Mouse (Mus musculus) liver, embryonic 16.5 days (tissue): ENCODE measurements at regions not wholly inside any gene's neighbourhood (a gene's known extent, or its start where the extent isn't known, plus 50 kb on each side); places are given as distances from the start of the nearest gene placed in this dataset.

Source experiments
- ATAC-seq: fragments of 200-750 bp; cut with Nextera tagmentation; 2 replicates; pipeline ENCODE4 v1.8.0; 2017; ENCODE audit warnings: low read depth, mild to moderate bottlenecking, moderate number of reproducible peaks, moderate library complexity
- H3K27ac ChIP-seq: fragments of 300-500 bp; sonication (generic); 2 replicates; pipeline ENCODE4 v1.5.1; 2014; ENCODE audit warnings: mild to moderate bottlenecking, low read length
- H3K27me3 ChIP-seq: fragments of 300-500 bp; sonication (generic); 2 replicates; pipeline ENCODE4 v1.6.1; 2014; ENCODE audit warnings: low read depth, low read length, mixed read lengths; ENCODE audit not compliant: control insufficient read depth, insufficient read depth
- H3K36me3 ChIP-seq: fragments of 300-500 bp; sonication (generic); 2 replicates; pipeline ENCODE4 v1.6.1; 2014; ENCODE audit warnings: mild to moderate bottlenecking; ENCODE audit not compliant: control insufficient read depth, insufficient read depth
- H3K4me1 ChIP-seq: fragments of 300-500 bp; sonication (generic); 2 replicates; pipeline ENCODE4 v1.6.1; 2014; ENCODE audit warnings: low read depth, low read length, mixed read lengths; ENCODE audit not compliant: control insufficient read depth
- H3K4me2 ChIP-seq: fragments of 300-500 bp; sonication (generic); 2 replicates; pipeline ENCODE4 v1.6.1; 2014; ENCODE audit warnings: low read depth, low read length, mixed read lengths
- H3K4me3 ChIP-seq: fragments of 300-500 bp; sonication (generic); 2 replicates; pipeline ENCODE4 v1.5.1; 2014; ENCODE audit warnings: low read depth, mild to moderate bottlenecking, low read length
- H3K9ac ChIP-seq: fragments of 300-500 bp; sonication (generic); 2 replicates; pipeline ENCODE4 v1.6.1; 2014; ENCODE audit warnings: low read depth, low read length
- H3K9me3 ChIP-seq: fragments of 300-500 bp; sonication (generic); replicated peaks from 2 replicates; pipeline ENCODE4 v1.6.1; 2016; ENCODE audit warnings: low read length; ENCODE audit not compliant: control insufficient read depth
- WGBS: fragments of 180-500 bp; shearing (Covaris S2); extraction: QIAGEN DNeasy Blood & Tissue Kit; methylation state at CpG from one replicate; pipeline ENCODE4 v1.1.7; 2014; ENCODE audit not compliant: insufficient replicate concordance; 5-methylcytosine and 5-hydroxymethylcytosine counted together

DNA sequence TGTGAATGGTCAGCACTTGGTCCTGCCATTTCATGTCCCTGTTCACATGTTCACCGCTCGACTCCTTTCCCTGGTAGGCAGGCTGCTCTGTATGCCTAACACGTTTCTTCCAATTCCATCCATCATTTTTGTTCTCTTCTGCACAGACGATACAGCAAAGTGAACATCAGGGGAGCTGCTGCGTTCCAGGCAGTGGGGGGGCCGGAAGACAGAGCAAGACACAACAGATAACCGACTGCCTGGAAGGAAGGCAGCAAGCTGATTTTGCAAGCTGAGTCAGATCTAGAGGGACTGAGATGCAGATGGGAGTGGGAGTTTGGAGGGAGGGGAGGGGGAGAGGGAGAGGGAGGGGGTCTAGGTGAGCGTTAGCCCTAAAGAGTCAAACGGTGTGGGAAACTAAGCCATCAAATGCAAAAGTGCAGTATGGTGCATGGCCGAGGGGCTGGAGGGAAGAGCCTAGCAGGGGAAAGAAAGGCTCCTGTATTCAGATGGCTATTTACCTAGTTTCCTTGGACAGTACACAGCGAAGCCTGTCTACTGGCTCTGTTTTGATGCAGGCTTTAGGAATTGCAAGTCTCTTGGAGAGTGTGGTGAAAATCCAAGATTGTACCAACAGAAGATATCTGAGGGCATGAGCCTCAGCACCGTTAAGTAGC lies 112.9 kb upstream of the Cdkn3 start:
- Histone ChIP-seq H3K4me1 (no peaks in the 10 kb centered on the region), H3K4me2 (no peak overlapping the region), H3K36me3 (no peaks in the 10 kb centered on the region), H3K27me3 (no peaks in the 10 kb centered on the region), H3K9me3 (no peaks in the 10 kb centered on the region), H3K9ac (no peak overlapping the region), H3K4me3 (no peak overlapping the region), H3K27ac (no peak overlapping the region)
- 57% methylated on average over 12 of the region's 12 CpGs for WGBS
- no peak for ATAC-seq

DNA sequence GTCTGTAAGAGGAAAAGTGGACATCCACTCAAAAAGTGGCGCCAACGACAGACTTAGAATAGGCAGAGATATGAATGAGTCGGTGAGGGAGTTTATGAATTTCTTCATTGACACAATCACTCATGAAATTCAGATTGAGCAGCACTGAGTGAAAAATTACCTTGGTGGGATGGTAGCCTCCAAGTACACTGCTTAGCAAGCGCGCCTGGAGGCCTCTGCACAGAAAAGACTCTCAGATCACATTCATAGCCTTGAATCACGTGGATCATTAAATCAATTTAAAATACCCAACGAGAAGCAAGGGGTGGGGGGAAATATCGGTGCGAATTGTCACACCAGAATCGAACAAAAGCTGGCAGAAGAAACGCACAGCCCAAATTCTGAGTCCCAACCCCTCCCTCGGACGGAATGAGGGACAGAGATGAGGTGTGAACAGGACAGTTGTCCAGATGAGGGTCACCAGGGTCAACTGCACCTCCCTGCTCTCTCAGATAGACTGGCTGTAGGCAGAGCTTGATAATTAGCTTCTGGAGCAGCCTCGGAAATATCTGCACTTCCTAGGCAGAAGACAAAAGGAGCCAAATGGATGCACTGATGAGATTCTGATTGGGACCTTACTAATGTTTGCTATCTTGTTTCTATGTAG lies 113.5 kb upstream of the Cdkn3 start:
- no peak for ATAC-seq
- no peaks in the 10 kb centered on the region for H3K36me3 ChIP-seq
- no peak overlapping the region for H3K4me2 ChIP-seq
- H3K27me3 ChIP-seq: no peaks in the 10 kb centered on the region
- H3K9me3 ChIP-seq: no peaks in the 10 kb centered on the region
- H3K27ac ChIP-seq: no peak overlapping the region
- H3K4me3 ChIP-seq: no peak overlapping the region
- H3K4me1 ChIP-seq: no peaks in the 10 kb centered on the region
- no peak overlapping the region for H3K9ac ChIP-seq
- WGBS: 66% methylated on average over 14 of the region's 14 CpGs

DNA sequence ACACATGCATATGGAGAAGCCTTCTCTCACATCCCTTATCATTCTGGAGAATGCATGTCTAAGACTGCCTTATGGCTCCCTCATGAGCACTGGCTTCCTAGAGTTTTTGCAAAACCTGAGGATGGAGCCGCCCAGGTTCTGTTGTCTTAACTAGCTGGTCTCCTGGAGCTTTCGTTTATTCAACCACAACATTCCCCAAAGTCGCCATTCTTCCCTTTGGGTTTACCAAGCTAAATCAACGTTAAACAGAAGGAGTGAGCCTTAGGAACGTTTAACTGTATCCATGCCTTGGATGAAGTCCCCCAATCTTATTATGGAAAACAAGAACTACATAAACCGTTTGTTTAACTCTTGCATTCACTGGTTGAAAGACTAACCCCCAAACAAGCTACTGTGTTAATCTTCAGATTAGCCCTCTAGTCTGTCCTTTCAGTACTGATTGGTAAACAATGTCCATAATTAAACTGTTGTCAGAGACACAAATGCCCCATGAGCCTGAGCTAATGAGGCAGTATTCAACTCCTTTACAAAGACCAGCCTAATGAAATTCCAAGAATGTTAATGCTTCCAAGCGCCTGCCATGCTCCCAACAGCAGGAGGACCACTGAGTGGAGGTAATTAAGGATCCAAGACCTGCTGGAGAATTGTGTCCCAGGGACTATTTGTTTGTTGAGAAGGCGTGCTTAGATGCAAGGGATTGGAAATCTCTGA lies 121.1 kb upstream of the Cdkn3 start:
- Histone ChIP-seq H3K4me3 (no peak overlapping the region), H3K27me3 (no peaks in the 10 kb centered on the region), H3K4me1 (no peaks in the 10 kb centered on the region), H3K36me3 (no peaks in the 10 kb centered on the region), H3K9ac (no peak overlapping the region), H3K27ac (no peak overlapping the region), H3K4me2 (no peak overlapping the region), H3K9me3 (no peaks in the 10 kb centered on the region)
- ATAC-seq: no peak
- WGBS: 46% methylated on average over 8 of the region's 8 CpGs

DNA sequence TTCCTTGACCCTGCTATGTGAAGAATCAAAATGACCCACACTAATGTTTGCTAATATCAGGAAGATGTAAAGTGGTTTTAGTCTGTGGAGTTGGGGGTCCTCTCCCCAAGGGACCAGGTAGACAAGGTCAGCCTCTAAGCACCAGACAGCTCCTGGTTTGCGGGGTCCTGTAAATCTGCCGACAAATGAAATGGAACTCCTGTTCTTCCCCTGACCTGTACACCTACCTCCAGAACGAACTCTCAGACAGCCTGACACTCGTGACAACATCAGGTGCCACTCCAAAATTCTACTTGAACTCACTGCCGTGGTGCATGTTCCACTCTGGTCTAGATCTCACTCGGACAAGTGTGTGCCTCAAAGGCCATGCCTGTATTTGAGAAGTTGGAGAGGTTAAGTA lies 121.8 kb upstream of the Cdkn3 start:
- no peaks in the 10 kb centered on the region for H3K36me3 ChIP-seq
- H3K4me2 ChIP-seq: no peak overlapping the region
- no peak overlapping the region for H3K9ac ChIP-seq
- H3K4me3 ChIP-seq: no peak overlapping the region
- H3K27ac ChIP-seq: no peak overlapping the region
- ATAC-seq: no peak
- 65% methylated on average over 6 of the region's 6 CpGs for WGBS
- H3K4me1 ChIP-seq: no peaks in the 10 kb centered on the region
- no peaks in the 10 kb centered on the region for H3K9me3 ChIP-seq
- H3K27me3 ChIP-seq: no peaks in the 10 kb centered on the region

DNA sequence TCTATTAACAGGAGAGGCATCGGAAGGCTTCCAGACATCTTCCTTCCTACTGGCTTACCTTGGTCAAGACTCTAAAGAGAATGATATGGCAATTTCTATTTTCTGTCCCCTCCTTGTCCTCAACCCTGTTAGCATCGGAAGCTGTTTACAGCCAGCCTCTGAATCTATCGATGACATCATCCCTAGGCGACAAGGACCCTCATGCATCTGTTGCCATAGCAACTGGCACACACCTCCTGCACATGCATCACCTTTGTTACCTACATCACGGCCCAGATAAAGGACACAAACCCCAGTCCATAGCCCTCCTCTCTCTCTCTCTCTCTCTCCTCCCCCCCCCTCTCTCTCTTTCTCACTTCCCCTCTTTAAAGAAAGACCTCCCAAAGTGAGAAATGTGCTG lies 123.1 kb upstream of the Cdkn3 start:
- H3K9ac ChIP-seq: no peak overlapping the region
- no peak for ATAC-seq
- no peak overlapping the region for H3K4me2 ChIP-seq
- no peak overlapping the region for H3K4me3 ChIP-seq
- H3K4me1 ChIP-seq: no peaks in the 10 kb centered on the region
- no peak overlapping the region for H3K27ac ChIP-seq
- H3K27me3 ChIP-seq: no peaks in the 10 kb centered on the region
- H3K9me3 ChIP-seq: no peaks in the 10 kb centered on the region
- H3K36me3 ChIP-seq: no peaks in the 10 kb centered on the region
- WGBS: 73% methylated on average over 5 of the region's 5 CpGs

DNA sequence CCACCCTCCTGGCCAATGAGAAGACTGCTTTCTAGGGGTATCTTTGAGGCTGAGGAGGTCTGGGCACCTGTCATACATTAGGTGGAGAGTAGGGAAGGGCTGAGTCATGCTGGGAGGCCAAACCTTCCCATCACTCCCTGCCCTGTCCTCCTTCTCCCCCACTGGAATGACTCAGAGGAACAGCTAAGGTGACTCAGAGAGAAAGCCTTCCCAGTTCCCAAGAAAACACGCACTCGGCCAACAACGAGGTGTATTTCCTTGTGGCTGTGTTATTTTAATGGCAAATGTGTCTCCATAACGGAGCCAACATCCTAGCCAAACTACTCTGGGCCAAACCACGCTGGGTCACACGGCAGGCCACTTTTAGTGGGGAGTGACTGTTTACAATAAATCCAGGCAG lies 124.0 kb upstream of the Cdkn3 start:
- H3K4me1 ChIP-seq: no peaks in the 10 kb centered on the region
- H3K4me2 ChIP-seq: no peak overlapping the region
- H3K9me3 ChIP-seq: no peaks in the 10 kb centered on the region
- H3K4me3 ChIP-seq: no peak overlapping the region
- H3K27ac ChIP-seq: no peak overlapping the region
- H3K9ac ChIP-seq: no peak overlapping the region
- WGBS: 75% methylated on average over 6 of the region's 6 CpGs
- H3K36me3 ChIP-seq: no peaks in the 10 kb centered on the region
- no peak for ATAC-seq
- H3K27me3 ChIP-seq: no peaks in the 10 kb centered on the region

DNA sequence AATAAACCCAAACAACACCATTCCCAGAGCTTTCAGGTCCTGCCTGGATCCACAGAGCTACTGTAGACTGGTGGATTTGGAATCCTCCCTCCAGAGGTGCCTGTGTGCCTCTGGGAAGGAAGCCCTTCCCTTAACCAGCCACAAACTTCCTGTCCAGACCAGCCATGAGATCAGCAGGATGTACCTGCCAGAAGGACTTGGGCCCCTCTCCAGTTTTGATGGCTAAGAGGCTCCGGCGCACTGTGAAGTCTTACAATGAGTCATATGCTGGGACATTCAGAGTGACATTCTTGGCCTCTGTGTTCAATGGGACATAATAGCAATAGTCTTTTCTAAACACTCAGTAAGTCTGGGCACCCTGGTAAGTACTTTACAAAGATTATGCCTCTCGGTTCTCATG lies 125.0 kb upstream of the Cdkn3 start:
- Histone ChIP-seq H3K36me3 (no peaks in the 10 kb centered on the region), H3K4me1 (no peaks in the 10 kb centered on the region), H3K27ac (no peak overlapping the region), H3K9ac (no peak overlapping the region), H3K4me3 (no peak overlapping the region), H3K27me3 (no peaks in the 10 kb centered on the region), H3K9me3 (no peaks in the 10 kb centered on the region), H3K4me2 (no peak overlapping the region)
- WGBS: 51% methylated on average over 3 of the region's 3 CpGs
- ATAC-seq: no peak

DNA sequence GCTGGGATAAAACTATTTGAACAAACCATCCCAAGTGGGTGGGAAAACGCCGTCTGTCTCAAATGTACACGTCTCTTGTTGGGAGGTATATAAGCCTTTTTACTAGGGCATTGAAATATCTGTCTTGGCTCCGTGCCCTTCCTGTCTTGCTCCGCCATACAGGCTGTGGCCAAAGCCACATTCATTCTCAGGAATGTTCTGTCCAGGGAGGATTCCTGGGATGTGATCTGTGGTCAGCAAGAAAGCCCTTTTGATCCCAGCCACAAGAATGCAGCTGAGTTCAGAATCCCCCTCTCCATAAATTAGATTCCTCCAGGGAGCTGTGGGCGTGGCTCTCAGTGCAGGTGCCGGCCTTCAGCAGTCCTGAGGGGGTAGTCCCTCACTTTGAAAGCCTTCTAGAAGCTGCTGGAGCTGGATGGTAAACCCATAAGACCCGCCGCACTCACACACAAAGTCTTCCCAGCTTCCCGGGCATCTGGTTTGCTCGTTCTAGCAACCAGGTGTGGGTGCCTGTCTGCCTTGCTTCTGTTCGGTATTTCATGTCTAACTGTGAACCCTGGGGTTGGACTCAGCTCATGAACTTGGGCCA lies 125.6 kb upstream of the Cdkn3 start:
- Histone ChIP-seq H3K9ac (no peak overlapping the region), H3K36me3 (no peaks in the 10 kb centered on the region), H3K4me1 (no peaks in the 10 kb centered on the region), H3K9me3 (no peaks in the 10 kb centered on the region), H3K27me3 (no peaks in the 10 kb centered on the region), H3K4me3 (no peak overlapping the region), H3K4me2 (no peak overlapping the region), H3K27ac (no peak overlapping the region)
- ATAC-seq: no peak
- WGBS: 66% methylated on average over 12 of the region's 12 CpGs

DNA sequence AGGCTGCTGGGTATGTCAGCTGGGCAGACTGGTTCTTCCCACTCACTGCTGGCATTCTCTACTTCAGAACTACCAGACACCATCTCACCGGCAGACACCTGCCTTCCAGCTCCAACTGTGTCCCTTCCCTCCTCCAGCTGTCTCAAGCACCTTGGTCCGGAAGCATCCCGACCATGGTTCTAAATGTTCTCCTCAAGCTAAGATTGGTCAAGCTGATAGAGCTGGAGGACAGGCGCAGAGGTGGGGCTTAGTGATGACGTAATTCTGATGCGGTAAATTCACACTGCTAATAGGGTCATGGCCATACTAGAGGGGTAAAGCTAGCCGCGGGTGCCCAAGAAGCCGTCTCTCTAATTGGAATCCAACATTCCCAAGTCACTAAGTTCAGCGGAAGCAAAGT lies 126.1 kb upstream of the Cdkn3 start:
- no peak for ATAC-seq
- Histone ChIP-seq H3K9me3 (no peaks in the 10 kb centered on the region), H3K27ac (no peak overlapping the region), H3K27me3 (no peaks in the 10 kb centered on the region), H3K4me3 (no peak overlapping the region), H3K36me3 (no peaks in the 10 kb centered on the region), H3K4me2 (no peak overlapping the region), H3K9ac (no peak overlapping the region), H3K4me1 (no peaks in the 10 kb centered on the region)
- 76% methylated on average over 10 of the region's 10 CpGs for WGBS
